Mouse (Mus musculus): ENCODE data around the gene Otulin.

- no peak for TF ChIP-seq POLR2AphosphoS2 (IDR thresholded peaks at IDR 0.05; ENCODE audit: low read depth, low read length)
- TF ChIP-seq CTCF (conservative IDR thresholded peaks at IDR 0.05 in 1 of 2, IDR thresholded peaks at IDR 0.05 in 1 of 2; ENCODE audit: low read depth in 2 of 2, low read length in 2 of 2), result no peak
- no peak for TF ChIP-seq EP300 (IDR thresholded peaks at IDR 0.05; ENCODE audit: low read length)
- no peak for TF ChIP-seq MAFK (IDR thresholded peaks at IDR 0.05; ENCODE audit: insufficient replicate concordance, low read length)
- no peak for TF ChIP-seq POLR2A (IDR thresholded peaks at IDR 0.05; ENCODE audit: low read depth, low read length)
These were observed 46.9 kb downstream of the Otulin start for GRCm38 (mm10) chr15:27583620-27584019.
